Mouse (Mus musculus) brain, embryonic 14.5 days (tissue): ENCODE measurements around the gene Macf1. TPM values are rescaled to one million over a fixed set of nuclear protein-coding genes. Genes with fewer than 3 reads are reported as not detected.

Source experiments
- DNase-seq: peaks from one replicate; pipeline ENCODE4 v3.0.0-alpha.2; 2011; ENCODE audit warnings: low read depth
- CTCF ChIP-seq: fragments of 200-500 bp; IDR thresholded peaks from 2 replicates; pipeline ENCODE4 v1.5.1; 2012; ENCODE audit warnings: inconsistent platforms, mild to moderate bottlenecking, moderate library complexity, borderline replicate concordance; ENCODE audit not compliant: insufficient read depth, insufficient read length; ENCODE audit errors: extremely low read depth
- POLR2A ChIP-seq: fragments of 200-500 bp; IDR thresholded peaks from 2 replicates; pipeline ENCODE4 v1.6.1; 2012; ENCODE audit warnings: mild to moderate bottlenecking, inconsistent platforms, borderline replicate concordance; ENCODE audit not compliant: poor library complexity, insufficient read depth, insufficient read length, severe bottlenecking; ENCODE audit errors: extremely low read depth
- polyA plus RNA-seq: library from polyadenylated mRNA; depleted of rRNA; stranded (reverse); fragments of >200 nt; gene quantifications from 2 replicates; pipeline ENCODE4 v1.2.3, GENCODE M21; 2012

The Macf1 gene
- polyA plus RNA-seq, 1 experiment, result 183 TPM

GRCm38 (mm10) chr4:123598519-123599228 is 85.5 kb downstream of the Macf1 start:
- DNase-seq, result no peak
- TF ChIP-seq POLR2A (no peak), CTCF (no peak)

GRCm38 (mm10) chr4:123594381-123594806 is 89.8 kb downstream of the Macf1 start:
- DNase-seq, result peak; percentile 85
- no peak for TF ChIP-seq POLR2A
- no peak for TF ChIP-seq CTCF

- DNase-seq, result peak; percentile 25
- TF ChIP-seq POLR2A (no peak), CTCF (no peak)
These were observed 90.5 kb downstream of the Macf1 start for GRCm38 (mm10) chr4:123593664-123594063.

- TF ChIP-seq POLR2A (no peak), CTCF (no peak)
- DNase-seq, result no peak
These were observed 92.1 kb downstream of the Macf1 start for GRCm38 (mm10) chr4:123592046-123592445.

- no peak for DNase-seq
- TF ChIP-seq CTCF (no peak), POLR2A (no peak)
These were observed 93.0 kb downstream of the Macf1 start for GRCm38 (mm10) chr4:123591026-123591635.

- DNase-seq, result no peak
- no peak for TF ChIP-seq CTCF
- TF ChIP-seq POLR2A, result no peak
These were observed 94.7 kb downstream of the Macf1 start for GRCm38 (mm10) chr4:123589496-123589895.

GRCm38 (mm10) chr4:123588353-123589301 is 95.5 kb downstream of the Macf1 start:
- TF ChIP-seq CTCF (peak; percentile 36; the same call in 1 of the 2 replicates), POLR2A (no peak)
- DNase-seq, result peak; percentile 49

- no peak for DNase-seq
These were observed 96.5 kb downstream of the Macf1 start for GRCm38 (mm10) chr4:123587616-123588015.

GRCm38 (mm10) chr4:123584720-123585093 is 99.5 kb downstream of the Macf1 start:
- peak; percentile 67 for DNase-seq
- TF ChIP-seq CTCF (no peak), POLR2A (no peak)

More at GRCm38 (mm10) chr4:123587616-123588015, 96.5 kb downstream of the Macf1 start:
- TF ChIP-seq POLR2A (no peak), CTCF (no peak)

- peak; percentile 48 for DNase-seq
- TF ChIP-seq CTCF (peak; percentile 33; the same call in 1 of the 2 replicates), POLR2A (no peak)
These were observed 100.0 kb downstream of the Macf1 start for GRCm38 (mm10) chr4:123584084-123584719.
